Mouse (Mus musculus) heart, postnatal 0 days (tissue): ENCODE results near the gene Wwox. TPM values are rescaled to one million over a fixed set of nuclear protein-coding genes. Genes with fewer than 3 reads are reported as not detected.
A peak's percentile ranks its signal among the peaks of the same experiment; 100 is the strongest.

ENCODE experiments used
- ATAC-seq: fragments of 200-750 bp; cut with Nextera tagmentation; 2 replicates; pipeline ENCODE4 v1.8.0; 2017; ENCODE audit warnings: low read depth, moderate number of reproducible peaks, moderate library complexity; ENCODE audit not compliant: insufficient read depth
- DNase-seq: peaks from one replicate; pipeline ENCODE4 v3.0.0-alpha.2; 2016; ENCODE audit warnings: low spot score
- H3K27ac ChIP-seq: fragments of 300-500 bp; sonication (generic); 2 replicates; pipeline ENCODE4 v1.5.1; 2014; ENCODE audit warnings: low read depth, mild to moderate bottlenecking
- H3K27me3 ChIP-seq: fragments of 300-500 bp; sonication (generic); 2 replicates; pipeline ENCODE4 v1.6.1; 2014; ENCODE audit warnings: low read length, mixed read lengths; ENCODE audit not compliant: control insufficient read depth, insufficient read depth
- H3K36me3 ChIP-seq: fragments of 300-500 bp; sonication (generic); replicated peaks from 2 replicates; pipeline ENCODE4 v1.6.1; 2014; ENCODE audit warnings: low read length, mixed read lengths; ENCODE audit not compliant: control insufficient read depth, insufficient read depth
- H3K4me1 ChIP-seq: fragments of 300-500 bp; sonication (generic); 2 replicates; pipeline ENCODE4 v1.6.1; 2014; ENCODE audit warnings: antibody characterized with exemption; ENCODE audit not compliant: control insufficient read depth, insufficient read depth
- H3K4me2 ChIP-seq: fragments of 300-500 bp; sonication (generic); 2 replicates; pipeline ENCODE4 v1.6.1; 2014; ENCODE audit warnings: low read depth, mild to moderate bottlenecking, low read length, moderate library complexity
- H3K4me3 ChIP-seq: fragments of 300-500 bp; sonication (generic); 2 replicates; pipeline ENCODE4 v1.5.1; 2014; ENCODE audit warnings: low read depth, low read length
- H3K9ac ChIP-seq: fragments of 300-500 bp; sonication (generic); replicated peaks from 2 replicates; pipeline ENCODE4 v1.6.1; 2014; ENCODE audit warnings: low read depth, low read length, mixed read lengths
- H3K9me3 ChIP-seq: fragments of 300-500 bp; sonication (generic); replicated peaks from 2 replicates; pipeline ENCODE4 v1.6.1; 2016; ENCODE audit warnings: low read length; ENCODE audit not compliant: control insufficient read depth
- CTCF ChIP-seq: IDR thresholded peaks from 2 replicates; pipeline ENCODE4 v1.5.1; 2016; ENCODE audit warnings: antibody characterized with exemption, control low read depth, low read depth
- EP300 ChIP-seq: IDR thresholded peaks from 2 replicates; pipeline ENCODE4 v1.6.1; 2016; ENCODE audit warnings: antibody characterized with exemption, low read depth
- WGBS: fragments of 180-500 bp; shearing (Covaris S2); extraction: QIAGEN DNeasy Blood & Tissue Kit; methylation state at CpG from one replicate; pipeline ENCODE4 v1.1.7; 2014; 5-methylcytosine and 5-hydroxymethylcytosine counted together
- polyA plus RNA-seq: library from polyadenylated mRNA; unstranded; fragments of >200 nt; fragmentation: Nextera tagmentation; extraction: Ambion mirVana; gene quantifications from 2 replicates; pipeline ENCODE4 v1.2.1, GENCODE M21; 2015
- total RNA-seq: library from RNA; depleted of rRNA; stranded (reverse); fragments of >200 nt; gene quantifications from 2 replicates; pipeline ENCODE4 v1.2.3, GENCODE M21; 2014; ENCODE audit warnings: low replicate concordance

The Wwox gene
- total and polyA plus RNA-seq, 2 experiments from 2014 or later: 7.5 to 9.6 TPM

- Histone ChIP-seq H3K27me3 (no peaks in the 10 kb centered on the region), H3K4me2 (peak overlapping the region; percentile 81), H3K36me3 (no peaks in the 10 kb centered on the region), H3K9me3 (no peaks in the 10 kb centered on the region), H3K27ac (no peak overlapping the region; the same call in 1 of the 2 replicates), H3K4me3 (peak overlapping the region; percentile 56), H3K9ac (peak overlapping the region; percentile 49; the same call in 1 of the 2 replicates), H3K4me1 (no peaks in the 10 kb centered on the region; the same call in 1 of the 2 replicates)
- TF ChIP-seq CTCF: no peak
- no peak for TF ChIP-seq EP300
- WGBS: 90% methylated on average over 5 of the region's 5 CpGs
- DNase-seq (no peak), ATAC-seq (no peak)
Observed at GRCm38 (mm10) chr8:115160407-115160806, 721.0 kb downstream of the Wwox start.

GRCm38 (mm10) chr8:115161520-115161919, 722.1 kb downstream of the Wwox start:
- no peaks in the 10 kb centered on the region; the same call in 1 of the 2 replicates for H3K4me1 ChIP-seq

GRCm38 (mm10) chr8:115164872-115165271, 725.4 kb downstream of the Wwox start:
- peak overlapping the region; percentile 45 for H3K4me2 ChIP-seq
- DNase-seq (peak; percentile 31), ATAC-seq (no peak; the same call in 1 of the 2 replicates)
- WGBS: 2% methylated on average over 13 of the region's 13 CpGs
- no peaks in the 10 kb centered on the region for H3K36me3 ChIP-seq
- H3K27me3 ChIP-seq: 0 out of 2 replicates have a peak, but pooled peaks cover 3% of the 10 kb centered on the region
- no peak for TF ChIP-seq EP300
- TF ChIP-seq CTCF: no peak
- 0 out of 2 replicates have a peak overlapping the region, but pooled peaks have one; percentile 0 for H3K4me3 ChIP-seq
- no peak overlapping the region for H3K27ac ChIP-seq
- H3K4me1 ChIP-seq: no peaks in the 10 kb centered on the region; the same call in 1 of the 2 replicates
- H3K9me3 ChIP-seq: no peaks in the 10 kb centered on the region
- H3K9ac ChIP-seq: no peak overlapping the region

More at GRCm38 (mm10) chr8:115161520-115161919, 722.1 kb downstream of the Wwox start:
- Histone ChIP-seq H3K36me3 (no peaks in the 10 kb centered on the region), H3K4me2 (no peak overlapping the region), H3K9ac (no peak overlapping the region), H3K27me3 (no peaks in the 10 kb centered on the region), H3K9me3 (no peaks in the 10 kb centered on the region), H3K4me3 (no peak overlapping the region), H3K27ac (no peak overlapping the region)
- 88% methylated on average over 9 of the region's 9 CpGs for WGBS
- DNase-seq (no peak), ATAC-seq (no peak)
- TF ChIP-seq CTCF (no peak), EP300 (no peak)

GRCm38 (mm10) chr8:115173634-115174081, 734.2 kb downstream of the Wwox start:
- Histone ChIP-seq H3K27ac (no peak overlapping the region), H3K4me3 (no peak overlapping the region), H3K9me3 (no peaks in the 10 kb centered on the region), H3K4me1 (no peaks in the 10 kb centered on the region), H3K27me3 (no peaks in the 10 kb centered on the region), H3K9ac (no peak overlapping the region), H3K36me3 (no peaks in the 10 kb centered on the region), H3K4me2 (no peak overlapping the region)
- TF ChIP-seq CTCF (no peak), EP300 (no peak)
- ATAC-seq (no peak), DNase-seq (no peak)
- 82% methylated on average over 14 of the region's 14 CpGs for WGBS

- no peaks in the 10 kb centered on the region for H3K9me3 ChIP-seq
- no peaks in the 10 kb centered on the region for H3K4me1 ChIP-seq
- H3K36me3 ChIP-seq: no peaks in the 10 kb centered on the region
- ATAC-seq (no peak), DNase-seq (no peak)
- no peaks in the 10 kb centered on the region for H3K27me3 ChIP-seq
- no peak overlapping the region for H3K9ac ChIP-seq
- 70% methylated on average over 6 of the region's 6 CpGs for WGBS
- no peak overlapping the region for H3K4me3 ChIP-seq
- no peak overlapping the region for H3K4me2 ChIP-seq
- H3K27ac ChIP-seq: no peak overlapping the region
- TF ChIP-seq CTCF: no peak
- no peak for TF ChIP-seq EP300
Observed at GRCm38 (mm10) chr8:115185431-115185964, 746.0 kb downstream of the Wwox start.

- H3K27me3 ChIP-seq: no peaks in the 10 kb centered on the region
- no peak overlapping the region for H3K9ac ChIP-seq
- H3K9me3 ChIP-seq: no peaks in the 10 kb centered on the region
- H3K4me3 ChIP-seq: no peak overlapping the region
- WGBS: 88% methylated on average over 13 of the region's 13 CpGs
- H3K4me2 ChIP-seq: no peak overlapping the region
- DNase-seq: no peak
- no peak for ATAC-seq
- no peak overlapping the region for H3K27ac ChIP-seq
- TF ChIP-seq EP300: no peak
- no peak for TF ChIP-seq CTCF
- H3K4me1 ChIP-seq: no peaks in the 10 kb centered on the region
- no peaks in the 10 kb centered on the region for H3K36me3 ChIP-seq
Observed at GRCm38 (mm10) chr8:115186121-115186811, 746.8 kb downstream of the Wwox start.
